Mouse (Mus musculus) hindbrain, postnatal 0 days (tissue): Measurements from ENCODE around the gene Trim54. TPM values are rescaled to one million over a fixed set of nuclear protein-coding genes. Genes with fewer than 3 reads are reported as not detected.

ENCODE experiments used
- ATAC-seq: fragments of 200-750 bp; cut with Nextera tagmentation; 2 replicates; pipeline ENCODE4 v1.8.0; 2017; ENCODE audit warnings: mild to moderate bottlenecking, moderate TSS enrichment, moderate library complexity
- DNase-seq: peaks from one replicate; pipeline ENCODE4 v3.0.0-alpha.2; 2015; ENCODE audit warnings: low spot score
- H3K27ac ChIP-seq: fragments of 300-500 bp; sonication (generic); 2 replicates; pipeline ENCODE4 v1.5.1; 2014; ENCODE audit warnings: mild to moderate bottlenecking
- H3K27me3 ChIP-seq: fragments of 300-500 bp; sonication (generic); 2 replicates; pipeline ENCODE4 v1.6.1; 2014; ENCODE audit warnings: low read length, mixed read lengths; ENCODE audit not compliant: insufficient read depth
- H3K36me3 ChIP-seq: fragments of 300-500 bp; sonication (generic); 2 replicates; pipeline ENCODE4 v1.6.1; 2014; ENCODE audit warnings: low read length, mixed read lengths; ENCODE audit not compliant: insufficient read depth
- H3K4me1 ChIP-seq: fragments of 300-500 bp; sonication (generic); 2 replicates; pipeline ENCODE4 v1.6.1; 2014; ENCODE audit warnings: antibody characterized with exemption, low read length, mixed read lengths; ENCODE audit not compliant: insufficient read depth
- H3K4me2 ChIP-seq: fragments of 300-500 bp; sonication (generic); 2 replicates; pipeline ENCODE4 v1.6.1; 2014; ENCODE audit warnings: low read depth, mild to moderate bottlenecking, low read length, moderate library complexity, mixed read lengths
- H3K4me3 ChIP-seq: fragments of 300-500 bp; sonication (generic); 2 replicates; pipeline ENCODE4 v1.5.1; 2014; ENCODE audit warnings: low read length
- H3K9ac ChIP-seq: fragments of 300-500 bp; sonication (generic); replicated peaks from 2 replicates; pipeline ENCODE4 v1.6.1; 2014; ENCODE audit warnings: mild to moderate bottlenecking, low read length, moderate library complexity, mixed read lengths
- H3K9me3 ChIP-seq: fragments of 300-500 bp; sonication (generic); 2 replicates; pipeline ENCODE4 v1.6.1; 2016; ENCODE audit warnings: low read length, mixed read lengths
- CTCF ChIP-seq: IDR thresholded peaks from 2 replicates; pipeline ENCODE4 v1.5.1; 2016; ENCODE audit warnings: antibody characterized with exemption, control low read depth, low read depth
- whole genome bisulfite sequencing: fragments of 180-500 bp; shearing (Covaris S2); extraction: QIAGEN DNeasy Blood & Tissue Kit; methylation state at CpG from one replicate; pipeline ENCODE4 v1.1.7; 2014; 5-methylcytosine and 5-hydroxymethylcytosine counted together
- polyA plus RNA-seq: library from polyadenylated mRNA; unstranded; fragments of >200 nt; fragmentation: Nextera tagmentation; extraction: Ambion mirVana; gene quantifications from 2 replicates; pipeline ENCODE4 v1.2.1, GENCODE M21; 2015
- total RNA-seq: library from RNA; depleted of rRNA; stranded (reverse); fragments of >200 nt; gene quantifications from 2 replicates; pipeline ENCODE4 v1.2.3, GENCODE M21; 2014; rRNA removed

Trim54 gene
- total and polyA plus RNA-seq, 2 experiments from 2014 or later, result 0.52 TPM; not detected in 1

DNA sequence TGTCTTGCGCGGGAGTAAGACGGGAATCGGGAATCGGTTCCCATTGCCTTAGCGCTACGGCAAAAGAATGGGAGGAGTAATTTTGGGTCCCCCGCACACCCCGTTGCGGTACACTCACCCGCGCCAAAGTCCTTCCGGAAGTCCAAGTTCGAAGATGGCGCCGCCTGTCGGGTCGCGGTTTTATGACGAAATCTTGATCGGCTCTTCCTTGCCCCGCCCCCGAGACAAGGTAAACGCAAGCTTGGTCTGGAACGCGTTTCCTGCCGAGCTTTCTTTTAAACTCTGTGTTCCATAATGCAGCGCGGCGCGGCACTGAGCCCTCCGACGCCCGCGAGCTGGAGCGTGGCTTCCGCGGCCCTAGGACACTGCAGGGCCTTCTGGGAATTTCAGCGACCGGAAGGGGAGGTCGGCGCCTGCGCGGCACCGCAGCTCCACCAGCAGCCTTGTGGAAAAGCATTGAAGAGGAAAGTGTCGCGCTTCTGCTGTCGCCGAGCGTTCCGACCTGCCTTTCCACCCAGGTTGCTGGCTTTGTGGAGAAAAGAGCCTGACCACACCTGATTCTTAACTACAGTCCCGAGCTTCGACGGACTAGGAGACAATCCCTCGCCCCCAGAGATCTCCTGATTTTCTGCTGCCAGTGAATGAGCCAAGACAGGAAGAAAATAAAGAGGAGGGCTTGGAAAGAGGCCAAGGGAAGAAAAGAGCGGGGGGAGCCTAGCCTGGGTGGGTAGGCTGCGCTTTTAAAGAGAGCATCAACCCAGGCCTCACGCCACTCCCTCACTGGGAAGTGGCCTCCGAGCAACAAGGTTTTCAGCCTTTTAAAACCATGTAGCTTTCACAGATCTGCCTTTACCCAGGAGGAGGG lies 63.5 kb downstream of the Trim54 start, which contains the start of the genes Gm29609 and Gtf3c2:
Gm29609 (minus strand) TSS at position 146 of the 865 bp plus-strand sequence.
Gtf3c2 (minus strand) TSS at position 379 of the 865 bp plus-strand sequence.
- no peaks in the 10 kb centered on the region for H3K36me3 ChIP-seq
- H3K4me3 ChIP-seq, result peak within 1 kb of the TSS; percentile 86
- peak; percentile 99 for DNase-seq
- H3K9me3 ChIP-seq, result no peaks in the 10 kb centered on the region
- H3K4me1 ChIP-seq, result no peaks in the 10 kb centered on the region; the same call in 1 of the 2 replicates
- H3K4me2 ChIP-seq, result peak within 1 kb of the TSS; percentile 89
- TF ChIP-seq CTCF, result no peak; the same call in 1 of the 2 replicates
- no peaks in the 10 kb centered on the region for H3K27me3 ChIP-seq
- peak within 1 kb of the TSS; percentile 81 for H3K9ac ChIP-seq
- peak within 1 kb of the TSS; percentile 96 for H3K27ac ChIP-seq
- under 1% methylated on average over 59 of the region's 59 CpGs for WGBS
- peak; percentile 98 for ATAC-seq

DNA sequence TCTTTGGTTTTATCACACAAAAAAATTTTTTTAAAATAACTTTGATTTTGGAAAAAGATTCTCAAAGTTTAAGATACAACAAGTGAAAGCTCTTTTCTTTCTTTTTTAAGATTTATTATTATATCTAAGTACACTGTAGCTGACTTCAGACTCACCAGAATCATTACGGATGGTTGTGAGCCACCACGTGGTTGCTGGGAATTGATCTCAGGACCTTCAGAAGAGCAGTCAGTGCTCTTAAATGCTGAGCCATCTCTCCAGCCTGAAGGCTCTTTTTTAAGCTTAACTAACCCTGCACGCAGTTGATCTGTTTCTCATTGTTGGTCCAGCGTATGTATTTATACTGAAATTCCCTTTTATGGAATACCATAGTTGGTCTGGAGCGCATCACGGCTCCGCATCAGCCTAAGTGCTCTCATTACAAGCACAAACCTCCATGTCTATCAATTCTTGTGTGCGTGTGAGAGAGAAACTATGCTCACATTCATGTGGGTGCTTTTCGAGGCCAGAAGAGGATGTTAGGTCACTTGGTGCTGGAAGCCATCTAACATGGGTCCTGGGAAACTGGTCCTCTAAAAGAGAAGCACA lies 64.8 kb downstream of the Trim54 start:
- H3K9me3 ChIP-seq, result no peaks in the 10 kb centered on the region
- no peaks in the 10 kb centered on the region for H3K27me3 ChIP-seq
- DNase-seq (no peak), ATAC-seq (no peak)
- 95% methylated on average over 9 of the region's 9 CpGs for WGBS
- H3K27ac ChIP-seq, result no peak overlapping the region
- TF ChIP-seq CTCF, result no peak
- H3K36me3 ChIP-seq, result no peaks in the 10 kb centered on the region
- H3K4me1 ChIP-seq, result no peaks in the 10 kb centered on the region; the same call in 1 of the 2 replicates
- H3K4me3 ChIP-seq, result no peak overlapping the region
- no peak overlapping the region for H3K4me2 ChIP-seq
- H3K9ac ChIP-seq, result no peak overlapping the region

DNA sequence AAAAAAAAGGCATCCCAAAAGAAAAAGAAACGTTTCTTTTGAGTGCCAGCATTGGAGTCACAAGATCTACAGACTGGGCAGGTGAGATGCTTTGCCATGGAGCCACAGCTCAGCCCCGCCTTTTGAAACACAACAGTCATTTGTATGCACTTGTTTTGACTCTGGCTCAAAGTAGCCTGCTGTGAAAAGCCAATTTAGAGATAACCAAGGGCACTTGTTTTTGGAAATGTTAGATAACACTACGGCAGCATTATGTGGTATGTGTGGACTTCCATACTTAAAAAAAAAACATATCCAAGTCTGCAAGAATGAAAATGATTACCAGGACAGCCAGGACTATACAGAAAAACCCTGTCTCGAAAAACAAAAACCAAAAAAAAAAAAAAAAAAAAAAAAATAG lies 67.2 kb downstream of the Trim54 start:
- Histone ChIP-seq H3K27ac (no peak overlapping the region), H3K4me1 (no peaks in the 10 kb centered on the region; the same call in 1 of the 2 replicates), H3K36me3 (peaks cover 19% of the 10 kb centered on the region; the same call in 1 of the 2 replicates), H3K4me2 (no peak overlapping the region), H3K9ac (no peak overlapping the region), H3K9me3 (no peaks in the 10 kb centered on the region), H3K4me3 (no peak overlapping the region), H3K27me3 (no peaks in the 10 kb centered on the region)
- WGBS, result 60% methylated on average over 4 of the region's 4 CpGs
- TF ChIP-seq CTCF, result no peak
- DNase-seq (no peak), ATAC-seq (no peak)

Other genes starting within 250 kb of the Trim54 start
- gene Tmem214, start 248.7 kb upstream of the Trim54 start, total RNA-seq, result 86.7 and 89.5 TPM in 2 replicates
- 59.1 and 59.2 TPM in 2 replicates for gene Tmem214, start 248.7 kb upstream of the Trim54 start, polyA plus RNA-seq
- 58.7 and 61.8 TPM in 2 replicates for gene Agbl5, start 228.0 kb upstream of the Trim54 start, total RNA-seq
- 14.9 and 18.0 TPM in 2 replicates for gene Agbl5, start 228.0 kb upstream of the Trim54 start, polyA plus RNA-seq
- 109 and 179 TPM in 2 replicates for gene Ost4, start 208.9 kb upstream of the Trim54 start, total RNA-seq
- gene Ost4, start 208.9 kb upstream of the Trim54 start, polyA plus RNA-seq, result 224 and 236 TPM in 2 replicates
- 8.1 and 9.3 TPM in 2 replicates for gene Emilin1, start 203.3 kb upstream of the Trim54 start, total RNA-seq
- 10.3 and 10.5 TPM in 2 replicates for gene Emilin1, start 203.3 kb upstream of the Trim54 start, polyA plus RNA-seq
- 3.0 and 14.6 TPM in 2 replicates for gene Khk, start 195.3 kb upstream of the Trim54 start, total RNA-seq
- gene Khk, start 195.3 kb upstream of the Trim54 start, polyA plus RNA-seq, result 16.5 and 17.4 TPM in 2 replicates
- 114 and 153 TPM in 2 replicates for gene Cgref1, start 171.1 kb upstream of the Trim54 start, total RNA-seq
- gene Cgref1, start 171.1 kb upstream of the Trim54 start, polyA plus RNA-seq, result 77.4 and 88.0 TPM in 2 replicates
- gene Preb, start 156.4 kb upstream of the Trim54 start, total RNA-seq, result 43.7 and 49.6 TPM in 2 replicates
- gene Preb, start 156.4 kb upstream of the Trim54 start, polyA plus RNA-seq, result 104 and 106 TPM in 2 replicates
- gene Tcf23, start 148.1 kb upstream of the Trim54 start, total RNA-seq, result 0.04 TPM in 1 of 2 replicates, not detected in the other
- gene Tcf23, start 148.1 kb upstream of the Trim54 start, polyA plus RNA-seq, result 0.06 TPM in 1 of 2 replicates, not detected in the other
- 152 and 155 TPM in 2 replicates for gene Atraid, start 68.4 kb upstream of the Trim54 start, total RNA-seq
- gene Atraid, start 68.4 kb upstream of the Trim54 start, polyA plus RNA-seq, result 240 and 242 TPM in 2 replicates
- 40.9 and 46.7 TPM in 2 replicates for gene Slc5a6, start 67.8 kb upstream of the Trim54 start, total RNA-seq
- gene Slc5a6, start 67.8 kb upstream of the Trim54 start, polyA plus RNA-seq, result 27.9 and 33.7 TPM in 2 replicates
- 56.2 and 58.8 TPM in 2 replicates for gene Cad, start 61.9 kb upstream of the Trim54 start, total RNA-seq
- gene Cad, start 61.9 kb upstream of the Trim54 start, polyA plus RNA-seq, result 8.1 and 9.1 TPM in 2 replicates
- gene Dnajc5g, start 10.4 kb upstream of the Trim54 start, total RNA-seq, result not detected in 2 replicates
- not detected in 2 replicates for gene Dnajc5g, start 10.4 kb upstream of the Trim54 start, polyA plus RNA-seq
- gene Slc30a3, start 8.5 kb upstream of the Trim54 start, total RNA-seq, result 40.2 and 47.5 TPM in 2 replicates
- 33.5 and 37.2 TPM in 2 replicates for gene Slc30a3, start 8.5 kb upstream of the Trim54 start, polyA plus RNA-seq
- gene Ucn, start 22.1 kb downstream of the Trim54 start, total RNA-seq, result not detected in 2 replicates
- 0.44 and 0.54 TPM in 2 replicates for gene Ucn, start 22.1 kb downstream of the Trim54 start, polyA plus RNA-seq
- gene Mpv17, start 37.5 kb downstream of the Trim54 start, total RNA-seq, result 66.1 and 75.0 TPM in 2 replicates
- 49.1 and 52.1 TPM in 2 replicates for gene Mpv17, start 37.5 kb downstream of the Trim54 start, polyA plus RNA-seq
- gene Gm29609, start 63.2 kb downstream of the Trim54 start, total RNA-seq, result 1.8 and 9.8 TPM in 2 replicates
- gene Gm29609, start 63.2 kb downstream of the Trim54 start, polyA plus RNA-seq, result 1.9 and 2.9 TPM in 2 replicates
- 40.8 and 65.6 TPM in 2 replicates for gene Gtf3c2, start 63.4 kb downstream of the Trim54 start, total RNA-seq
- 45.1 and 46.1 TPM in 2 replicates for gene Gtf3c2, start 63.4 kb downstream of the Trim54 start, polyA plus RNA-seq
- 102 and 116 TPM in 2 replicates for gene Snx17, start 76.5 kb downstream of the Trim54 start, total RNA-seq
- gene Snx17, start 76.5 kb downstream of the Trim54 start, polyA plus RNA-seq, result 112 and 114 TPM in 2 replicates
- gene Eif2b4, start 76.7 kb downstream of the Trim54 start, total RNA-seq, result 28.3 and 31.7 TPM in 2 replicates
- 78.1 and 83.9 TPM in 2 replicates for gene Eif2b4, start 76.7 kb downstream of the Trim54 start, polyA plus RNA-seq
- gene Zfp513, start 85.6 kb downstream of the Trim54 start, total RNA-seq, result 8.9 and 9.6 TPM in 2 replicates
- gene Zfp513, start 85.6 kb downstream of the Trim54 start, polyA plus RNA-seq, result 11.4 and 12.6 TPM in 2 replicates
- 67.4 and 90.4 TPM in 2 replicates for gene Ppm1g, start 104.0 kb downstream of the Trim54 start, total RNA-seq
- 155 and 157 TPM in 2 replicates for gene Ppm1g, start 104.0 kb downstream of the Trim54 start, polyA plus RNA-seq
- gene Nrbp1, start 124.2 kb downstream of the Trim54 start, total RNA-seq, result 100 and 124 TPM in 2 replicates
- 134 and 139 TPM in 2 replicates for gene Nrbp1, start 124.2 kb downstream of the Trim54 start, polyA plus RNA-seq
- gene Gm9970, start 124.5 kb downstream of the Trim54 start, total RNA-seq, result 7.0 TPM in 1 of 2 replicates, not detected in the other
- gene Gm9970, start 124.5 kb downstream of the Trim54 start, polyA plus RNA-seq, result 0.29 and 0.84 TPM in 2 replicates
- 2.4 and 3.2 TPM in 2 replicates for gene Krtcap3, start 135.0 kb downstream of the Trim54 start, total RNA-seq
- 2.5 and 2.9 TPM in 2 replicates for gene Krtcap3, start 135.0 kb downstream of the Trim54 start, polyA plus RNA-seq
- gene Ift172, start 174.4 kb downstream of the Trim54 start, total RNA-seq, result 38.2 and 41.8 TPM in 2 replicates
- 16.7 and 18.2 TPM in 2 replicates for gene Ift172, start 174.4 kb downstream of the Trim54 start, polyA plus RNA-seq
- gene Fndc4, start 179.4 kb downstream of the Trim54 start, total RNA-seq, result 184 and 187 TPM in 2 replicates
- 122 TPM in 2 replicates for gene Fndc4, start 179.4 kb downstream of the Trim54 start, polyA plus RNA-seq
- 0.89 TPM in 1 of 2 replicates, not detected in the other for gene Gckr, start 180.7 kb downstream of the Trim54 start, total RNA-seq
- gene Gckr, start 180.7 kb downstream of the Trim54 start, polyA plus RNA-seq, result 0.56 and 0.93 TPM in 2 replicates